Mouse (Mus musculus): ENCODE measurements at regions not wholly inside any gene's neighbourhood (a gene's known extent, or its start where the extent isn't known, plus 50 kb on each side); places are given as distances from the start of the nearest gene placed in this dataset.
A peak's percentile ranks its signal among the peaks of the same experiment; 100 is the strongest.

- no peaks in the 10 kb centered on the region for H3K36me3 ChIP-seq (ENCODE audit: control insufficient read depth, insufficient read depth)
- no peak overlapping the region for H3K27ac ChIP-seq (ENCODE audit: low read depth, low read length)
- no peaks in the 10 kb centered on the region for H3K4me1 ChIP-seq (replicated peaks; ENCODE audit: control insufficient read depth, insufficient read depth, low read length)
- H3K4me2 ChIP-seq (replicated peaks; ENCODE audit: low read depth) = no peak overlapping the region
- peak; percentile 23; the same call in 1 of the 2 replicates for TF ChIP-seq CTCF (IDR thresholded peaks at IDR 0.05; ENCODE audit: low read depth)
- no peaks in the 10 kb centered on the region for H3K9me3 ChIP-seq (ENCODE audit: control insufficient read depth)
- H3K4me3 ChIP-seq (ENCODE audit: low read depth, low read length) = no peak overlapping the region
- no peak overlapping the region for H3K9ac ChIP-seq (ENCODE audit: low read depth, low read length)
- no peaks in the 10 kb centered on the region for H3K27me3 ChIP-seq (replicated peaks; ENCODE audit: control insufficient read depth, insufficient read depth, low read length)
- ATAC-seq = no peak
- WGBS = 97% methylated on average over 2 of the region's 2 CpGs
These were observed 815.3 kb upstream of the Ghitm start for GRCm38 (mm10) chr14:37950212-37950876.

Data from intestine, postnatal 0 days (tissue).